Mouse (Mus musculus) cerebellum, adult 2 months (tissue): ENCODE measurements around the gene Zfp92.

Source experiments
- CTCF ChIP-seq: fragments of 200-500 bp; IDR thresholded peaks from 2 replicates; pipeline ENCODE4 v1.5.1; 2011; ENCODE audit warnings: low read depth, mild to moderate bottlenecking, control low read depth, low read length, moderate library complexity, borderline replicate concordance; ENCODE audit not compliant: insufficient read depth
- POLR2A ChIP-seq: fragments of 200-500 bp; IDR thresholded peaks from 2 replicates; pipeline ENCODE4 v1.6.1; 2011; ENCODE audit warnings: low read length, control low read depth, borderline replicate concordance; ENCODE audit not compliant: insufficient read depth

DNA sequence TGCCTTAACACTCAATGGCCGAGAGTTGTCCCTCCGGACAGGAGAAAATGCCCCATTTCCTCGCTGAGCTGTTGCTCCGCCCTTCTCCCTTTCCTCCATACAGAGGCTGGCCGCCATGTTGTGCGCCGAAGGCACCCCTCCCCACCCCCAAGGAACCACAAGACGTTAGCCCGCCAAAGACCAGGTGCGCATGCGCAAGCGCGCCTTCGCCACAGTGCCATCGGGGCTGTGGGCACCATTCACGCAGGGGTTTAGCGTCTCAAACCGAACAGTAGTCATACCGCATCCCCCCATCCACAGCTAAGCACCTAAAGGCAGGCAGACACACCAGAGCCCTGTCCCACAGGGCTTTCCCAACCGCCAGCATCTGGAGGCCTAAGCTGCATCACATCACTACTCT, 9.9 kb upstream of the Zfp92 start:
- TF ChIP-seq POLR2A = no peak
- no peak for TF ChIP-seq CTCF
